Mouse (Mus musculus) liver, adult 2 months (tissue): ENCODE measurements around the gene Sv2a.

Source experiments
- CTCF ChIP-seq: fragments of 200-500 bp; IDR thresholded peaks from 2 replicates; pipeline ENCODE4 v1.5.1; 2011; ENCODE audit warnings: low read depth, low read length, control low read depth
- POLR2A ChIP-seq: fragments of 200-500 bp; IDR thresholded peaks from 2 replicates; pipeline ENCODE4 v1.6.1; 2011; ENCODE audit warnings: low read length, control low read depth; ENCODE audit not compliant: insufficient read depth; ENCODE audit errors: extremely low read depth

GRCm38 (mm10) chr3:96199731-96200130, 18.8 kb downstream of the Sv2a start:
- no peak for TF ChIP-seq POLR2A
- TF ChIP-seq CTCF: no peak
